Mouse (Mus musculus): Measurements from ENCODE around the gene Cog4. TPM values are rescaled to one million over a fixed set of nuclear protein-coding genes. Genes with fewer than 3 reads are reported as not detected.

Gene Cog4
- total RNA-seq (2021): 10 to 100 TPM; 54.3 to 58.6 TPM
- long read RNA-seq, experiment 1, transcript Cog4-201 (19 exons, 2,737 nt): major isoform, 61 of 80 reads
- long read RNA-seq, experiment 1, partial matches to known transcripts: 3 of 80 reads
- long read RNA-seq, experiment 1, other reads (novel, unspliced or antisense): 14 of 80 reads
- long read RNA-seq, experiment 2, transcript Cog4-201 (19 exons, 2,737 nt): major isoform, 41 of 52 reads
- long read RNA-seq, experiment 2, partial matches to known transcripts: 1 of 52 reads
- long read RNA-seq, experiment 2, other reads (novel, unspliced or antisense): 10 of 52 reads

- peak; percentile 83 to 89 for DNase-seq (ENCODE audit: low spot score in 2 of 2)
Observed at GRCm38 (mm10) chr8:110846405-110847170, at the start of gene Cog4, which contains the start of gene Sf3b3. TSS of gene Cog4 (plus strand) at chr8:110846600. TSS of gene Sf3b3 (minus strand) at chr8:110846787.

GRCm38 (mm10) chr8:110797086-110797485 is 49.3 kb upstream of the Cog4 start:
- no peak for DNase-seq (ENCODE audit: low spot score in 2 of 2)

GRCm38 (mm10) chr8:110802988-110803387 is 43.4 kb upstream of the Cog4 start:
- DNase-seq (ENCODE audit: low spot score in 2 of 2): no peak

GRCm38 (mm10) chr8:110803856-110804255 is 42.5 kb upstream of the Cog4 start:
- DNase-seq (ENCODE audit: low spot score in 2 of 2): no peak

- no peak for DNase-seq (ENCODE audit: low spot score in 2 of 2)
Observed at GRCm38 (mm10) chr8:110804825-110805514, 41.4 kb upstream of the Cog4 start.

- no peak for DNase-seq (ENCODE audit: low spot score in 2 of 2)
Observed at GRCm38 (mm10) chr8:110805669-110806068, 40.7 kb upstream of the Cog4 start, which contains the start of gene Il34. TSS of gene Il34 (minus strand) at chr8:110805924.

- DNase-seq (ENCODE audit: low spot score in 2 of 2): no peak
Observed at GRCm38 (mm10) chr8:110806146-110806545, 40.3 kb upstream of the Cog4 start.

GRCm38 (mm10) chr8:110808495-110809472 is 37.6 kb upstream of the Cog4 start:
- DNase-seq (ENCODE audit: low spot score in 2 of 2): peak in 1 of 2 experiments; percentile 28

- no peak for DNase-seq (ENCODE audit: low spot score in 2 of 2)
Observed at GRCm38 (mm10) chr8:110809831-110810230, 36.6 kb upstream of the Cog4 start.

GRCm38 (mm10) chr8:110810481-110811065 is 35.8 kb upstream of the Cog4 start:
- DNase-seq (ENCODE audit: low spot score in 2 of 2): no peak

- no peak for DNase-seq (ENCODE audit: low spot score in 2 of 2)
Observed at GRCm38 (mm10) chr8:110811116-110811515, 35.3 kb upstream of the Cog4 start.

- no peak for DNase-seq (ENCODE audit: low spot score in 2 of 2)
Observed at GRCm38 (mm10) chr8:110811793-110812192, 34.6 kb upstream of the Cog4 start.

GRCm38 (mm10) chr8:110812349-110813080 is 33.9 kb upstream of the Cog4 start:
- no peak for DNase-seq (ENCODE audit: low spot score in 2 of 2)

- DNase-seq (ENCODE audit: low spot score in 2 of 2): no peak
Observed at GRCm38 (mm10) chr8:110813081-110813812, 33.2 kb upstream of the Cog4 start.

GRCm38 (mm10) chr8:110815308-110815707 is 31.1 kb upstream of the Cog4 start:
- no peak for DNase-seq (ENCODE audit: low spot score in 2 of 2)

- DNase-seq (ENCODE audit: low spot score in 2 of 2): no peak
Observed at GRCm38 (mm10) chr8:110816990-110817389, 29.4 kb upstream of the Cog4 start.

- no peak for DNase-seq (ENCODE audit: low spot score in 2 of 2)
Observed at GRCm38 (mm10) chr8:110818593-110818992, 27.8 kb upstream of the Cog4 start.

- no peak for DNase-seq (ENCODE audit: low spot score in 2 of 2)
Observed at GRCm38 (mm10) chr8:110820257-110820656, 26.1 kb upstream of the Cog4 start.

- no peak for DNase-seq (ENCODE audit: low spot score in 2 of 2)
Observed at GRCm38 (mm10) chr8:110821960-110822359, 24.4 kb upstream of the Cog4 start.

Data from left cerebral cortex, adult 18-20 months (tissue).